Mouse (Mus musculus): ENCODE results near the gene Plcb4. TPM values are rescaled to one million over a fixed set of nuclear protein-coding genes. Genes with fewer than 3 reads are reported as not detected.

Gene Plcb4
- polyA plus RNA-seq, 1 experiment from 2014 or later: 8.6 TPM

GRCm38 (mm10) chr2:135770226-135770625, 111.4 kb downstream of the Plcb4 start:
- Histone ChIP-seq H3K4me2 (ENCODE audit: low read length) (no peak overlapping the region), H3K4me3 (replicated peaks; ENCODE audit: low read depth, low read length) (no peak overlapping the region), H3K27me3 (ENCODE audit: insufficient read depth, low read length) (no peaks in the 10 kb centered on the region), H3K9me3 (replicated peaks; ENCODE audit: low read length) (no peaks in the 10 kb centered on the region), H3K27ac (no peak overlapping the region), H3K4me1 (replicated peaks; ENCODE audit: insufficient read depth, low read length) (peaks cover 15% of the 10 kb centered on the region), H3K36me3 (ENCODE audit: insufficient read depth, low read length) (no peaks in the 10 kb centered on the region), H3K9ac (ENCODE audit: low read depth, low read length) (no peak overlapping the region)
- WGBS: 82% methylated on average over 9 of the region's 9 CpGs
- TF ChIP-seq CTCF (IDR thresholded peaks at IDR 0.05; ENCODE audit: low read depth): no peak
- no peak for ATAC-seq (replicated peaks; ENCODE audit: low FRiP score, low read depth)
- DNase-seq (ENCODE audit: low spot score): peak; percentile 45

GRCm38 (mm10) chr2:135773194-135773972, 114.6 kb downstream of the Plcb4 start:
- Histone ChIP-seq H3K4me2 (ENCODE audit: low read length) (no peak overlapping the region), H3K4me3 (replicated peaks; ENCODE audit: low read depth, low read length) (no peak overlapping the region), H3K4me1 (replicated peaks; ENCODE audit: insufficient read depth, low read length) (peaks cover 15% of the 10 kb centered on the region), H3K27me3 (ENCODE audit: insufficient read depth, low read length) (no peaks in the 10 kb centered on the region), H3K9me3 (replicated peaks; ENCODE audit: low read length) (no peaks in the 10 kb centered on the region), H3K36me3 (ENCODE audit: insufficient read depth, low read length) (no peaks in the 10 kb centered on the region), H3K9ac (ENCODE audit: low read depth, low read length) (no peak overlapping the region), H3K27ac (no peak overlapping the region)
- TF ChIP-seq CTCF (IDR thresholded peaks at IDR 0.05; ENCODE audit: low read depth): no peak
- DNase-seq (ENCODE audit: low spot score) (peak; percentile 46), ATAC-seq (replicated peaks; ENCODE audit: low FRiP score, low read depth) (0 out of 2 replicates have a peak, but pooled peaks have one; percentile 25)
- 42% methylated on average over 10 of the region's 10 CpGs for WGBS

- DNase-seq (ENCODE audit: low spot score): no peak
- Histone ChIP-seq H3K36me3 (ENCODE audit: insufficient read depth, low read length) (no peaks in the 10 kb centered on the region), H3K4me2 (ENCODE audit: low read length) (no peak overlapping the region), H3K9me3 (replicated peaks; ENCODE audit: low read length) (no peaks in the 10 kb centered on the region), H3K4me3 (replicated peaks; ENCODE audit: low read depth, low read length) (no peak overlapping the region), H3K9ac (ENCODE audit: low read depth, low read length) (no peak overlapping the region), H3K4me1 (replicated peaks; ENCODE audit: insufficient read depth, low read length) (peaks cover 5% of the 10 kb centered on the region; the same call in 1 of the 2 replicates), H3K27ac (no peak overlapping the region), H3K27me3 (ENCODE audit: insufficient read depth, low read length) (no peaks in the 10 kb centered on the region)
- no peak for TF ChIP-seq CTCF (IDR thresholded peaks at IDR 0.05; ENCODE audit: low read depth)
- ATAC-seq (replicated peaks; ENCODE audit: low FRiP score, low read depth): no peak
- 63% methylated on average over 4 of the region's 4 CpGs for WGBS
These were observed 116.2 kb downstream of the Plcb4 start for GRCm38 (mm10) chr2:135775026-135775425.

GRCm38 (mm10) chr2:135776131-135776775, 117.4 kb downstream of the Plcb4 start:
- 0 out of 2 replicates have a peak, but pooled peaks cover 3% of the 10 kb centered on the region for H3K4me1 ChIP-seq (replicated peaks; ENCODE audit: insufficient read depth, low read length)
- ATAC-seq (replicated peaks; ENCODE audit: low FRiP score, low read depth): no peak
- H3K9ac ChIP-seq (ENCODE audit: low read depth, low read length): no peak overlapping the region
- H3K36me3 ChIP-seq (ENCODE audit: insufficient read depth, low read length): no peaks in the 10 kb centered on the region
- 90% methylated on average over 4 of the region's 4 CpGs for WGBS
- H3K4me2 ChIP-seq (ENCODE audit: low read length): no peak overlapping the region
- no peak overlapping the region for H3K27ac ChIP-seq
- no peaks in the 10 kb centered on the region for H3K9me3 ChIP-seq (replicated peaks; ENCODE audit: low read length)
- no peak for TF ChIP-seq CTCF (IDR thresholded peaks at IDR 0.05; ENCODE audit: low read depth)
- H3K27me3 ChIP-seq (ENCODE audit: insufficient read depth, low read length): no peaks in the 10 kb centered on the region
- no peak for DNase-seq (ENCODE audit: low spot score)
- no peak overlapping the region for H3K4me3 ChIP-seq (replicated peaks; ENCODE audit: low read depth, low read length)

GRCm38 (mm10) chr2:135781391-135781790, 122.6 kb downstream of the Plcb4 start:
- Histone ChIP-seq H3K9me3 (replicated peaks; ENCODE audit: low read length) (no peaks in the 10 kb centered on the region), H3K4me1 (replicated peaks; ENCODE audit: insufficient read depth, low read length) (no peaks in the 10 kb centered on the region), H3K4me2 (ENCODE audit: low read length) (no peak overlapping the region), H3K27me3 (ENCODE audit: insufficient read depth, low read length) (no peaks in the 10 kb centered on the region), H3K4me3 (replicated peaks; ENCODE audit: low read depth, low read length) (no peak overlapping the region), H3K9ac (ENCODE audit: low read depth, low read length) (no peak overlapping the region), H3K27ac (no peak overlapping the region), H3K36me3 (ENCODE audit: insufficient read depth, low read length) (no peaks in the 10 kb centered on the region)
- TF ChIP-seq CTCF (IDR thresholded peaks at IDR 0.05; ENCODE audit: low read depth): no peak
- ATAC-seq (replicated peaks; ENCODE audit: low FRiP score, low read depth) (0 out of 2 replicates have a peak, but pooled peaks have one; percentile 13), DNase-seq (ENCODE audit: low spot score) (no peak)
- 74% methylated on average over 6 of the region's 6 CpGs for WGBS

- H3K9ac ChIP-seq (ENCODE audit: low read depth, low read length): no peak overlapping the region
- no peak overlapping the region for H3K4me2 ChIP-seq (ENCODE audit: low read length)
- DNase-seq (ENCODE audit: low spot score): no peak
- H3K4me3 ChIP-seq (replicated peaks; ENCODE audit: low read depth, low read length): no peak overlapping the region
- 98% methylated on average over 6 of the region's 6 CpGs for WGBS
- no peak for ATAC-seq (replicated peaks; ENCODE audit: low FRiP score, low read depth)
- no peaks in the 10 kb centered on the region for H3K27me3 ChIP-seq (ENCODE audit: insufficient read depth, low read length)
- H3K4me1 ChIP-seq (replicated peaks; ENCODE audit: insufficient read depth, low read length): no peaks in the 10 kb centered on the region
- no peaks in the 10 kb centered on the region for H3K36me3 ChIP-seq (ENCODE audit: insufficient read depth, low read length)
- H3K9me3 ChIP-seq (replicated peaks; ENCODE audit: low read length): no peaks in the 10 kb centered on the region
- TF ChIP-seq CTCF (IDR thresholded peaks at IDR 0.05; ENCODE audit: low read depth): no peak
- no peak overlapping the region for H3K27ac ChIP-seq
These were observed 128.6 kb downstream of the Plcb4 start for GRCm38 (mm10) chr2:135787415-135787814.

Data from kidney, postnatal 0 days (tissue).